ENCODE assay signal across 8 mouse cellular contexts in genomic region chr2:109959407-109960075, GRCm38 (mm10). TPM values are rescaled to one million over a fixed set of nuclear protein-coding genes. Genes with fewer than 3 reads are reported as not detected.
DNase-seq lines count a peak whose midpoint lies in the region; ATAC-seq and TF ChIP-seq lines count a peak whose summit lies in the region.

No protein-coding gene starts in this region.

- peaks cover 3 to 27% of the 10 kb centered on the region in 2 experiments; a peak in 2 of 4 replicates for H3K4me1 ChIP-seq in CH12.LX (ENCODE audit: control insufficient read depth in 1 of 2, insufficient read depth in 2 of 2)
- H3K4me1 ChIP-seq in embryonic facial prominence, embryonic 15.5 days: peaks cover 26% of the 10 kb centered on the region
- peaks cover 8% of the 10 kb centered on the region for H3K4me1 ChIP-seq in intestine, postnatal 0 days (replicated peaks; ENCODE audit: control insufficient read depth, insufficient read depth, low read length)

- TF ChIP-seq EP300 in CH12.LX (IDR thresholded peaks at IDR 0.05; ENCODE audit: low read length): 0 out of 2 replicates have a peak, but pooled peaks have one; percentile 19

- H3K4me2 ChIP-seq in CH12.LX (ENCODE audit: insufficient read depth, low read depth, poor library complexity, severe bottlenecking): peak overlapping the region; percentile 94
- no peak overlapping the region for H3K4me2 ChIP-seq in embryonic facial prominence, embryonic 15.5 days (replicated peaks)
- H3K4me2 ChIP-seq in intestine, postnatal 0 days (replicated peaks; ENCODE audit: low read depth): peak overlapping the region; percentile 6; the same call in 1 of the 2 replicates

- no peaks in the 10 kb centered on the region for H3K36me3 ChIP-seq in CH12.LX (replicated peaks in 1 of 2; ENCODE audit: control insufficient read depth in 1 of 2, insufficient read depth in 1 of 2, low read length in 1 of 2)
- no peaks in the 10 kb centered on the region for H3K36me3 ChIP-seq in embryonic facial prominence, embryonic 15.5 days
- no peaks in the 10 kb centered on the region for H3K36me3 ChIP-seq in intestine, postnatal 0 days (ENCODE audit: control insufficient read depth, insufficient read depth)

- ATAC-seq in embryonic facial prominence, embryonic 15.5 days (ENCODE audit: insufficient number of reproducible peaks, low FRiP score, low TSS enrichment, low read depth): no peak
- no peak for ATAC-seq in intestine, postnatal 0 days

- no peaks in the 10 kb centered on the region for H3K9me3 ChIP-seq in CH12.LX (replicated peaks; ENCODE audit: low read length)
- no peaks in the 10 kb centered on the region for H3K9me3 ChIP-seq in embryonic facial prominence, embryonic 15.5 days (replicated peaks)
- no peaks in the 10 kb centered on the region for H3K9me3 ChIP-seq in intestine, postnatal 0 days (ENCODE audit: control insufficient read depth)

- TF ChIP-seq RAD21 in CH12.LX (IDR thresholded peaks at IDR 0.05; ENCODE audit: low read depth, low read length): no peak

- peak overlapping the region; percentile 7; the same call in 1 of the 2 replicates for H3K9ac ChIP-seq in CH12.LX (ENCODE audit: insufficient read depth, low read depth)
- H3K9ac ChIP-seq in embryonic facial prominence, embryonic 15.5 days: no peak overlapping the region
- H3K9ac ChIP-seq in intestine, postnatal 0 days (ENCODE audit: low read depth, low read length): no peak overlapping the region

- intact Hi-C loops in gastrocnemius, postnatal 36 days (cut with DNase I): no loop called here

- TF ChIP-seq CTCF in CH12.LX (conservative IDR thresholded peaks at IDR 0.05 in 1 of 2, IDR thresholded peaks at IDR 0.05 in 1 of 2; ENCODE audit: low read depth in 2 of 2, low read length in 2 of 2): no peak
- no peak for TF ChIP-seq CTCF in intestine, postnatal 0 days (IDR thresholded peaks at IDR 0.05; ENCODE audit: low read depth)

- WGBS in embryonic facial prominence, embryonic 15.5 days: 52% methylated on average over 11 of the region's 11 CpGs
- 64% methylated on average over 11 of the region's 11 CpGs for WGBS in intestine, postnatal 0 days

- dilution Hi-C loops in CH12.LX (cut with MboI; ENCODE audit: extremely low pct_ligation_motif_present, extremely low pct_unique_long_range_greater_than_20kb, low sequenced_read_pairs): no loop called here

- peak overlapping the region in 2 of 3 experiments; percentile 3 for H3K4me3 ChIP-seq in CH12.LX (replicated peaks in 1 of 3; ENCODE audit: low read depth in 2 of 3, low read length in 2 of 3, poor library complexity in 1 of 3)
- no peak overlapping the region for H3K4me3 ChIP-seq in embryonic facial prominence, embryonic 15.5 days (replicated peaks)
- H3K4me3 ChIP-seq in intestine, postnatal 0 days (ENCODE audit: low read depth, low read length): no peak overlapping the region

- no peaks in the 10 kb centered on the region for H3K27me3 ChIP-seq in CH12.LX (replicated peaks)
- H3K27me3 ChIP-seq in embryonic facial prominence, embryonic 15.5 days: no peaks in the 10 kb centered on the region
- H3K27me3 ChIP-seq in intestine, postnatal 0 days (replicated peaks; ENCODE audit: control insufficient read depth, insufficient read depth, low read length): no peaks in the 10 kb centered on the region

- peak; percentile 18 for DNase-seq in gastrocnemius, postnatal 10 days
- no peak for DNase-seq in gastrocnemius, postnatal 36 days
- peak; percentile 44 for DNase-seq in CH12.LX (ENCODE audit: extremely low read depth)
- DNase-seq in urinary bladder, postnatal 36 days (ENCODE audit: low spot score in 2 of 2): no peak
- no peak for DNase-seq in cerebellum, postnatal 25 days
- DNase-seq in frontal cortex, postnatal 25 days (ENCODE audit: low spot score in 2 of 2): no peak

- H3K27ac ChIP-seq in CH12.LX (ENCODE audit: insufficient read depth, low read depth): no peak overlapping the region
- 0 out of 2 replicates have a peak overlapping the region, but pooled peaks have one; percentile 3 for H3K27ac ChIP-seq in embryonic facial prominence, embryonic 15.5 days (replicated peaks)
- peak overlapping the region; percentile 55 for H3K27ac ChIP-seq in intestine, postnatal 0 days (ENCODE audit: low read depth, low read length)

- in situ Hi-C loops in CH12.LX (cut with MboI; ENCODE audit: low pct_ligation_motif_present, low pct_unique_long_range_greater_than_20kb, low sequenced_read_pairs): no loop called here

- no peaks in the 10 kb centered on the region for H3K79me2 ChIP-seq in CH12.LX (replicated peaks; ENCODE audit: control insufficient read depth, extremely low read depth, insufficient read depth, poor library complexity, severe bottlenecking)

- no peak for TF ChIP-seq POLR2A in CH12.LX (IDR thresholded peaks at IDR 0.05; ENCODE audit: low read depth, low read length)

TF ChIP-seq in CH12.LX, 34 proteins besides CTCF, POLR2A, EP300 and RAD21:
- TF ChIP-seq BHLHE40 (IDR thresholded peaks at IDR 0.05; ENCODE audit: low read depth, low read length) (no peak), SMC3 (IDR thresholded peaks at IDR 0.05; ENCODE audit: low read depth, low read length) (no peak), ZNF384 (IDR thresholded peaks at IDR 0.05; ENCODE audit: low read depth, low read length) (0 out of 2 replicates have a peak, but pooled peaks have one; percentile 17), NRF1 (IDR thresholded peaks at IDR 0.05; ENCODE audit: low read depth, low read length) (peak; percentile 50), MAZ (IDR thresholded peaks at IDR 0.05; ENCODE audit: low read depth, low read length) (no peak), MXI1 (IDR thresholded peaks at IDR 0.05; ENCODE audit: low read depth, low read length) (peak; percentile 23; the same call in 1 of the 2 replicates)
TF ChIP-seq in CH12.LX: peak in this region for 3.

RNA-seq across cellular contexts. Expression of gene Lgr4, which starts 42.1 kb away (rescaled TPM):
- 10 to 100 TPM; 25.0 to 25.3 TPM for total RNA-seq in gastrocnemius, postnatal 10 days (2021)
- 10 to 100 TPM; 24.7 to 24.9 TPM for total RNA-seq in gastrocnemius, postnatal 36 days (2021)
- total RNA-seq in CH12.LX (2012; rRNA removed): 5.0 and 6.1 TPM in 2 replicates
- total RNA-seq in CH12.LX (2014; rRNA removed): 10.0 and 11.4 TPM in 2 replicates
- polyA plus RNA-seq in CH12.LX (2012; ENCODE audit: insufficient read length, low read depth): 5.3 and 6.9 TPM in 2 replicates
- 20.7 and 23.3 TPM in 2 replicates for polyA plus RNA-seq in embryonic facial prominence, embryonic 15.5 days (2015; fragmentation: Nextera tagmentation; extraction: Ambion mirVana)
- polyA plus RNA-seq in intestine, postnatal 0 days (2015; fragmentation: Nextera tagmentation; extraction: Ambion mirVana): 15.0 and 15.9 TPM in 2 replicates

RNA-seq across cellular contexts. Expression of gene Ccdc34, which starts 58.1 kb away (rescaled TPM):
- 10 to 100 TPM; 10.5 to 13.2 TPM for total RNA-seq in gastrocnemius, postnatal 10 days (2021)
- 1 to 10 TPM; 2.5 to 3.4 TPM for total RNA-seq in gastrocnemius, postnatal 36 days (2021)
- total RNA-seq in CH12.LX (2012; rRNA removed) (15.5 and 17.2 TPM in 2 replicates), CH12.LX (2014; rRNA removed) (22.4 and 25.6 TPM in 2 replicates)
- polyA plus RNA-seq in CH12.LX (2012; ENCODE audit: insufficient read length, low read depth): 42.6 and 44.6 TPM in 2 replicates
- polyA plus RNA-seq in embryonic facial prominence, embryonic 15.5 days (2015; fragmentation: Nextera tagmentation; extraction: Ambion mirVana): 47.1 and 48.2 TPM in 2 replicates
- polyA plus RNA-seq in intestine, postnatal 0 days (2015; fragmentation: Nextera tagmentation; extraction: Ambion mirVana): 25.3 TPM in 2 replicates

Comparison
In these comparisons a context has a peak if more than half of its experiments do, and no peak if none do; other contexts are left out.
1. DNase-seq: peak in gastrocnemius, postnatal 10 days (single experiment) and CH12.LX (single experiment); none in gastrocnemius, postnatal 36 days (0 of 2), urinary bladder, postnatal 36 days (0 of 2), cerebellum, postnatal 25 days (0 of 2) and frontal cortex, postnatal 25 days (0 of 2).
2. H3K4me3 ChIP-seq: peak in CH12.LX (2 of 3); none in embryonic facial prominence, embryonic 15.5 days (single experiment) and intestine, postnatal 0 days (single experiment).